Comparison of ENCODE assay signal across 20 mouse cellular contexts in genomic region chr3:22123145-22123544, GRCm38 (mm10). TPM values are rescaled to one million over a fixed set of nuclear protein-coding genes. Genes with fewer than 3 reads are reported as not detected.
DNase-seq lines count a peak whose midpoint lies in the region; ATAC-seq and TF ChIP-seq lines count a peak whose summit lies in the region.
"Had no signal": no experiment of that assay in that cellular context is flagged by ENCODE, and none has a peak within 500 bp of the region (broad histone marks: within the 10 kb centered on the region; RNA-seq: fewer than 3 reads in every experiment).

No protein-coding gene starts in this region.

- H3K9me3 ChIP-seq in heart, embryonic 16.5 days (replicated peaks; ENCODE audit: control insufficient read depth, low read length): no peaks in the 10 kb centered on the region; the same call in 1 of the 2 replicates
- H3K9me3 ChIP-seq in liver, embryonic 13.5 days (replicated peaks): no peaks in the 10 kb centered on the region
- H3K9me3 ChIP-seq in midbrain, embryonic 10.5 days (replicated peaks): peaks cover 8% of the 10 kb centered on the region; the same call in 1 of the 2 replicates
- H3K9me3 ChIP-seq: hindbrain, embryonic 12.5 days; limb, embryonic 13.5 days; midbrain, embryonic 12.5 days had no signal

- 36% methylated on average over 2 of the region's 2 CpGs for WGBS in heart, embryonic 16.5 days
- 51% methylated on average over 2 of the region's 2 CpGs for WGBS in heart, adult 2 months
- 21% methylated on average over 2 of the region's 2 CpGs for WGBS in liver, embryonic 13.5 days (ENCODE audit: insufficient replicate concordance)
- WGBS in midbrain, embryonic 10.5 days: 81% methylated on average over 2 of the region's 2 CpGs

- DNase-seq in heart, adult 2 months: no peak
- DNase-seq in testis, postnatal 10 days (ENCODE audit: low spot score): no peak
- DNase-seq in liver, embryonic 13.5 days: no peak
- DNase-seq in cerebellum, postnatal 4 days (ENCODE audit: low spot score in 2 of 2): no peak
- DNase-seq in midbrain, embryonic 10.5 days (ENCODE audit: low spot score): no peak
- DNase-seq: adrenal gland, postnatal 10 days; B cell, adult 2 months; cerebellum, adult 18-20 months; cerebellum, postnatal 25 days; gastrocnemius, postnatal 10 days; kidney, postnatal 4 days; lung, embryonic 14.5 days; lung, postnatal 36 days had no signal

- peaks cover 4% of the 10 kb centered on the region for H3K79me2 ChIP-seq in heart, adult 2 months (replicated peaks; ENCODE audit: control insufficient read depth, insufficient read depth, low read length)

- TF ChIP-seq CTCF in heart, adult 2 months (IDR thresholded peaks at IDR 0.05): no peak
- TF ChIP-seq CTCF in testis, adult 2 months (IDR thresholded peaks at IDR 0.05; ENCODE audit: control insufficient read depth, insufficient read depth, insufficient replicate concordance, low read depth, low read length): no peak

- no peak for TF ChIP-seq POLR2A in heart, adult 2 months (IDR thresholded peaks at IDR 0.05; ENCODE audit: insufficient read depth, low read depth, low read length)
- no peak for TF ChIP-seq POLR2A in testis, adult 2 months (IDR thresholded peaks at IDR 0.05; ENCODE audit: control insufficient read depth, low read depth, low read length)

- H3K27ac ChIP-seq in heart, embryonic 16.5 days (ENCODE audit: low read length): no peak overlapping the region
- H3K27ac ChIP-seq in heart, adult 2 months: no peak overlapping the region
- no peak overlapping the region; the same call in 1 of the 2 replicates for H3K27ac ChIP-seq in testis, adult 2 months (ENCODE audit: control insufficient read depth, insufficient read depth, low read depth, low read length)
- H3K27ac ChIP-seq in liver, embryonic 13.5 days: no peak overlapping the region
- no peak overlapping the region for H3K27ac ChIP-seq in midbrain, embryonic 10.5 days (replicated peaks)
- H3K27ac ChIP-seq: hindbrain, embryonic 12.5 days; limb, embryonic 13.5 days; midbrain, embryonic 12.5 days had no signal

- no peaks in the 10 kb centered on the region for H3K27me3 ChIP-seq in heart, embryonic 16.5 days (ENCODE audit: control insufficient read depth, insufficient read depth, low read length)
- H3K27me3 ChIP-seq in heart, adult 2 months (ENCODE audit: control insufficient read depth, insufficient read depth, low read length): no peaks in the 10 kb centered on the region
- no peaks in the 10 kb centered on the region for H3K27me3 ChIP-seq in testis, adult 2 months (ENCODE audit: control insufficient read depth, insufficient read depth, low read length)
- no peaks in the 10 kb centered on the region for H3K27me3 ChIP-seq in liver, embryonic 13.5 days
- no peaks in the 10 kb centered on the region for H3K27me3 ChIP-seq in midbrain, embryonic 10.5 days (ENCODE audit: low read depth, poor library complexity, severe bottlenecking)
- H3K27me3 ChIP-seq: hindbrain, embryonic 12.5 days; limb, embryonic 13.5 days; midbrain, embryonic 12.5 days had no signal

- H3K36me3 ChIP-seq in heart, embryonic 16.5 days (ENCODE audit: control insufficient read depth, insufficient read depth): no peaks in the 10 kb centered on the region
- H3K36me3 ChIP-seq in heart, adult 2 months (ENCODE audit: control insufficient read depth, insufficient read depth, low read length): peaks cover 9% of the 10 kb centered on the region
- no peaks in the 10 kb centered on the region; the same call in 1 of the 2 replicates for H3K36me3 ChIP-seq in testis, adult 2 months (ENCODE audit: control insufficient read depth, insufficient read depth, low read length)
- 0 out of 2 replicates have a peak, but pooled peaks cover 2% of the 10 kb centered on the region for H3K36me3 ChIP-seq in liver, embryonic 13.5 days
- peaks cover 15% of the 10 kb centered on the region for H3K36me3 ChIP-seq in midbrain, embryonic 10.5 days
- H3K36me3 ChIP-seq: hindbrain, embryonic 12.5 days; limb, embryonic 13.5 days; midbrain, embryonic 12.5 days had no signal

- peak; percentile 51; the same call in 1 of the 2 replicates for ATAC-seq in heart, embryonic 16.5 days (replicated peaks; ENCODE audit: extremely low read depth, insufficient read depth, low FRiP score)
- peak; percentile 73 for ATAC-seq in liver, embryonic 13.5 days (ENCODE audit: low read depth)
- ATAC-seq: forebrain, embryonic 16.5 days; inflammation-experienced regulatory T-cells, adult 6 months had no signal

- intact Hi-C loops in heart, adult 2 months (cut with DNase I): loop anchor here (5.0 kb wide), 1 partner anchor 41 kb away; no protein-coding TSS in a partner anchor

- no peak overlapping the region for H3K4me2 ChIP-seq in heart, embryonic 16.5 days (ENCODE audit: low read depth, low read length)
- no peak overlapping the region for H3K4me2 ChIP-seq in liver, embryonic 13.5 days
- H3K4me2 ChIP-seq: hindbrain, embryonic 12.5 days; limb, embryonic 13.5 days; lung, embryonic 14.5 days; midbrain, embryonic 12.5 days had no signal

- H3K4me3 ChIP-seq in heart, embryonic 16.5 days (ENCODE audit: low read length): no peak overlapping the region
- no peak overlapping the region for H3K4me3 ChIP-seq in heart, adult 2 months
- H3K4me3 ChIP-seq in testis, adult 2 months (ENCODE audit: control insufficient read depth, low read depth, low read length): peak overlapping the region; percentile 72
- no peak overlapping the region for H3K4me3 ChIP-seq in liver, embryonic 13.5 days (replicated peaks)
- H3K4me3 ChIP-seq in midbrain, embryonic 10.5 days: no peak overlapping the region
- H3K4me3 ChIP-seq: hindbrain, embryonic 12.5 days; limb, embryonic 13.5 days; midbrain, embryonic 12.5 days had no signal

- H3K9ac ChIP-seq in heart, embryonic 16.5 days (ENCODE audit: low read length): no peak overlapping the region
- no peak overlapping the region for H3K9ac ChIP-seq in heart, adult 2 months (ENCODE audit: low read depth, low read length)
- no peak overlapping the region for H3K9ac ChIP-seq in liver, embryonic 13.5 days
- H3K9ac ChIP-seq: hindbrain, embryonic 12.5 days; limb, embryonic 13.5 days; lung, embryonic 14.5 days; midbrain, embryonic 12.5 days had no signal

- H3K4me1 ChIP-seq in heart, embryonic 16.5 days (ENCODE audit: control insufficient read depth, insufficient read depth, low read length): peaks cover 20% of the 10 kb centered on the region
- peaks cover 10% of the 10 kb centered on the region for H3K4me1 ChIP-seq in heart, adult 2 months (ENCODE audit: control insufficient read depth, insufficient read depth, low read length)
- peaks cover 8% of the 10 kb centered on the region for H3K4me1 ChIP-seq in testis, adult 2 months (ENCODE audit: control insufficient read depth, insufficient read depth, low read length)
- peaks cover 54% of the 10 kb centered on the region for H3K4me1 ChIP-seq in liver, embryonic 13.5 days (replicated peaks)
- H3K4me1 ChIP-seq in midbrain, embryonic 10.5 days: peaks cover 13% of the 10 kb centered on the region

- TF ChIP-seq EP300 in heart, adult 2 months (IDR thresholded peaks at IDR 0.05; ENCODE audit: insufficient read depth, low read depth, low read length): no peak

RNA-seq across cellular contexts. Expression of gene Tbl1xr1, which starts 46.7 kb away (rescaled TPM):
- polyA plus RNA-seq in heart, embryonic 16.5 days (2015; fragmentation: Nextera tagmentation; extraction: Ambion mirVana): 12.9 and 14.7 TPM in 2 replicates
- total RNA-seq in heart, adult 2 months (2021): 10 to 100 TPM; 63.2 to 67.2 TPM
- polyA plus RNA-seq in heart, adult 2 months (2012; rRNA removed): 13.5 and 34.8 TPM in 2 replicates
- polyA plus RNA-seq in testis, adult 2 months (2012; rRNA removed): 43.0 and 45.8 TPM in 2 replicates
- polyA plus RNA-seq in liver, embryonic 13.5 days (2015; fragmentation: Nextera tagmentation; extraction: Ambion mirVana): 5.0 and 8.5 TPM in 2 replicates
- polyA plus RNA-seq in midbrain, embryonic 10.5 days (2016; fragmentation: Nextera tagmentation; extraction: Ambion mirVana): 20.7 and 22.4 TPM in 2 replicates
